Mouse (Mus musculus) gastrocnemius, adult 8-10 months (tissue): ENCODE measurements around the gene Muc5ac. TPM values are rescaled to one million over a fixed set of nuclear protein-coding genes. Genes with fewer than 3 reads are reported as not detected.

Source experiments
- DNase-seq, 2 experiments: peaks; one replicate each; pipeline ENCODE4 v3.0.0; 2022; ENCODE audit warnings: low spot score in 2 of 2
- total RNA-seq, 4 experiments: library from RNA; stranded (reverse); gene quantifications; 2 replicates each; pipeline ENCODE4 v1.2.4; 2022

The Muc5ac gene
- total RNA-seq, 4 experiments from 2014 or later, result not detected

- DNase-seq, result no peak
Observed at GRCm38 (mm10) chr7:141835941-141836340, 47.2 kb downstream of the Muc5ac start.

- no peak for DNase-seq
Observed at GRCm38 (mm10) chr7:141836423-141836822, 47.7 kb downstream of the Muc5ac start.

- no peak for DNase-seq
Observed at GRCm38 (mm10) chr7:141838779-141839178, 50.0 kb downstream of the Muc5ac start, which contains the start of gene Muc5b. Gene Muc5b (plus strand): TSS chr7:141839070.

DNA sequence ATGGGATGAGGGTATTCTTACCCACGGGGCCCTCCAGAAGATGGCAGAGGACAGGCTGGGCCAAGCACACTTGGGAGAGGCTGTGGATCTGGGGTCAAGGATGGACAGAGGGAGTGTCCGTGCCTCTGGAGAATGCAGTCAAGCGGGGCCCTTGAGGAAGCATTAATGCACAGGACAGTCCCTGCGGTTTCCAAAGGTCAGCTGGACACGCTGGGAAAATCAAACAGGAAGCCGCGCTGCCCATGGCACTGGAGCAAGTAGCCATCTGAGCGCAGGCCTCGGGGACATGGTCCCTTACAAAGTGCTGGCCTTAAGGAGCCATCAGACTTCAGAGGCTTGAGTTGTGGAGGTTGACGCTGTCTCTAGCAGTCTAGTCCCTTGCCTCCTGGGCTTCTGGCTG, 51.6 kb downstream of the Muc5ac start:
- DNase-seq, result no peak

GRCm38 (mm10) chr7:141861046-141861445, 72.3 kb downstream of the Muc5ac start:
- DNase-seq, result no peak

Other genes starting within 250 kb of the Muc5ac start
- gene Chid1, start 249.1 kb upstream of the Muc5ac start, total RNA-seq, result 10 to 100 TPM in 3 of 4 experiments, 1 to 10 TPM in 1; 9.2 to 14.9 (median 13.0) TPM
- gene Ap2a2, start 226.8 kb upstream of the Muc5ac start, total RNA-seq, result 10 to 100 TPM; 54.7 to 64.8 (median 63.0) TPM
- gene Muc6, start 133.7 kb upstream of the Muc5ac start, total RNA-seq, result not detected
- under 1 TPM in 1 of 4 experiments, not detected in 3; 0.85 TPM for gene Muc2, start 98.6 kb upstream of the Muc5ac start, total RNA-seq
- gene Muc5b, start 50.1 kb downstream of the Muc5ac start, total RNA-seq, result not detected
- gene Tollip, start 129.5 kb downstream of the Muc5ac start, total RNA-seq, result 10 to 100 TPM; 34.6 to 38.3 (median 34.9) TPM
- gene Brsk2, start 160.8 kb downstream of the Muc5ac start, total RNA-seq, result under 1 TPM in 1 of 4 experiments, not detected in 3; 0.10 TPM